Mouse (Mus musculus): ENCODE results near the gene Ptprk. TPM values are rescaled to one million over a fixed set of nuclear protein-coding genes. Genes with fewer than 3 reads are reported as not detected.

The Ptprk gene
- total and polyA plus RNA-seq, 2 experiments from 2014 or later: 25.4 to 43.4 TPM

- H3K27me3 ChIP-seq (ENCODE audit: insufficient read depth, low read length): no peaks in the 10 kb centered on the region
- ATAC-seq (ENCODE audit: low FRiP score) (no peak), DNase-seq (ENCODE audit: low spot score) (no peak)
- no peak overlapping the region for H3K27ac ChIP-seq (ENCODE audit: low read depth, low read length)
- no peaks in the 10 kb centered on the region for H3K36me3 ChIP-seq (ENCODE audit: insufficient read depth, low read length)
- no peaks in the 10 kb centered on the region for H3K4me1 ChIP-seq (ENCODE audit: insufficient read depth, low read length)
- no peak overlapping the region for H3K9ac ChIP-seq (replicated peaks; ENCODE audit: low read length, poor library complexity, severe bottlenecking)
- H3K4me3 ChIP-seq (ENCODE audit: low read depth, low read length): no peak overlapping the region
- no peaks in the 10 kb centered on the region for H3K9me3 ChIP-seq (ENCODE audit: low read length)
- no peak overlapping the region for H3K4me2 ChIP-seq (ENCODE audit: low read depth, low read length, poor library complexity, severe bottlenecking)
- no peak for TF ChIP-seq CTCF (IDR thresholded peaks at IDR 0.05)
- WGBS: 86% methylated on average over 2 of the region's 2 CpGs
Measured at GRCm38 (mm10) chr10:28098923-28099322, 24.3 kb downstream of the Ptprk start.

GRCm38 (mm10) chr10:28103406-28103906 lies 28.8 kb downstream of the Ptprk start:
- no peaks in the 10 kb centered on the region for H3K27me3 ChIP-seq (ENCODE audit: insufficient read depth, low read length)
- H3K4me1 ChIP-seq (ENCODE audit: insufficient read depth, low read length): no peaks in the 10 kb centered on the region
- H3K36me3 ChIP-seq (ENCODE audit: insufficient read depth, low read length): no peaks in the 10 kb centered on the region
- H3K9ac ChIP-seq (replicated peaks; ENCODE audit: low read length, poor library complexity, severe bottlenecking): no peak overlapping the region
- no peak overlapping the region for H3K4me2 ChIP-seq (ENCODE audit: low read depth, low read length, poor library complexity, severe bottlenecking)
- WGBS: 92% methylated on average over 4 of the region's 4 CpGs
- DNase-seq (ENCODE audit: low spot score): no peak
- no peak overlapping the region for H3K4me3 ChIP-seq (ENCODE audit: low read depth, low read length)
- no peak for TF ChIP-seq CTCF (IDR thresholded peaks at IDR 0.05)
- H3K9me3 ChIP-seq (ENCODE audit: low read length): no peaks in the 10 kb centered on the region
- H3K27ac ChIP-seq (ENCODE audit: low read depth, low read length): no peak overlapping the region
- no peak for ATAC-seq (ENCODE audit: low FRiP score)

GRCm38 (mm10) chr10:28103924-28104323 lies 29.3 kb downstream of the Ptprk start:
- no peaks in the 10 kb centered on the region for H3K9me3 ChIP-seq (ENCODE audit: low read length)
- no peaks in the 10 kb centered on the region for H3K27me3 ChIP-seq (ENCODE audit: insufficient read depth, low read length)
- H3K4me1 ChIP-seq (ENCODE audit: insufficient read depth, low read length): no peaks in the 10 kb centered on the region
- no peak overlapping the region for H3K9ac ChIP-seq (replicated peaks; ENCODE audit: low read length, poor library complexity, severe bottlenecking)
- no peak for ATAC-seq (ENCODE audit: low FRiP score)
- 51% methylated on average over 2 of the region's 2 CpGs for WGBS
- H3K27ac ChIP-seq (ENCODE audit: low read depth, low read length): no peak overlapping the region
- no peak for DNase-seq (ENCODE audit: low spot score)
- no peak for TF ChIP-seq CTCF (IDR thresholded peaks at IDR 0.05)
- H3K4me2 ChIP-seq (ENCODE audit: low read depth, low read length, poor library complexity, severe bottlenecking): no peak overlapping the region
- no peak overlapping the region for H3K4me3 ChIP-seq (ENCODE audit: low read depth, low read length)
- H3K36me3 ChIP-seq (ENCODE audit: insufficient read depth, low read length): no peaks in the 10 kb centered on the region

- no peaks in the 10 kb centered on the region for H3K27me3 ChIP-seq (ENCODE audit: insufficient read depth, low read length)
- no peak for DNase-seq (ENCODE audit: low spot score)
- WGBS: 80% methylated on average over 6 of the region's 6 CpGs
- H3K27ac ChIP-seq (ENCODE audit: low read depth, low read length): no peak overlapping the region
- TF ChIP-seq CTCF (IDR thresholded peaks at IDR 0.05): no peak
- H3K9me3 ChIP-seq (ENCODE audit: low read length): no peaks in the 10 kb centered on the region
- no peaks in the 10 kb centered on the region for H3K36me3 ChIP-seq (ENCODE audit: insufficient read depth, low read length)
- H3K4me3 ChIP-seq (ENCODE audit: low read depth, low read length): no peak overlapping the region
- no peaks in the 10 kb centered on the region for H3K4me1 ChIP-seq (ENCODE audit: insufficient read depth, low read length)
- no peak overlapping the region for H3K9ac ChIP-seq (replicated peaks; ENCODE audit: low read length, poor library complexity, severe bottlenecking)
- ATAC-seq (ENCODE audit: low FRiP score): no peak; the same call in 1 of the 2 replicates
- H3K4me2 ChIP-seq (ENCODE audit: low read depth, low read length, poor library complexity, severe bottlenecking): no peak overlapping the region
Measured at GRCm38 (mm10) chr10:28105247-28105646, 30.6 kb downstream of the Ptprk start.

GRCm38 (mm10) chr10:28112826-28113589 lies 38.4 kb downstream of the Ptprk start:
- H3K4me3 ChIP-seq (ENCODE audit: low read depth, low read length): no peak overlapping the region
- H3K27me3 ChIP-seq (ENCODE audit: insufficient read depth, low read length): no peaks in the 10 kb centered on the region
- no peak overlapping the region for H3K27ac ChIP-seq (ENCODE audit: low read depth, low read length)
- no peak for DNase-seq (ENCODE audit: low spot score)
- no peaks in the 10 kb centered on the region for H3K9me3 ChIP-seq (ENCODE audit: low read length)
- H3K36me3 ChIP-seq (ENCODE audit: insufficient read depth, low read length): no peaks in the 10 kb centered on the region
- no peaks in the 10 kb centered on the region for H3K4me1 ChIP-seq (ENCODE audit: insufficient read depth, low read length)
- ATAC-seq (ENCODE audit: low FRiP score): no peak
- no peak for TF ChIP-seq CTCF (IDR thresholded peaks at IDR 0.05)
- H3K9ac ChIP-seq (replicated peaks; ENCODE audit: low read length, poor library complexity, severe bottlenecking): no peak overlapping the region
- 78% methylated on average over 8 of the region's 8 CpGs for WGBS
- no peak overlapping the region for H3K4me2 ChIP-seq (ENCODE audit: low read depth, low read length, poor library complexity, severe bottlenecking)

- WGBS: 74% methylated on average over 3 of the region's 3 CpGs
- no peak for DNase-seq (ENCODE audit: low spot score)
Measured at GRCm38 (mm10) chr10:28113879-28114278, 39.3 kb downstream of the Ptprk start.

More at GRCm38 (mm10) chr10:28113879-28114278, 39.3 kb downstream of the Ptprk start:
- no peak for ATAC-seq (ENCODE audit: low FRiP score)
- Histone ChIP-seq H3K9me3 (ENCODE audit: low read length) (no peaks in the 10 kb centered on the region), H3K27ac (ENCODE audit: low read depth, low read length) (no peak overlapping the region), H3K4me1 (ENCODE audit: insufficient read depth, low read length) (no peaks in the 10 kb centered on the region), H3K36me3 (ENCODE audit: insufficient read depth, low read length) (no peaks in the 10 kb centered on the region), H3K4me3 (ENCODE audit: low read depth, low read length) (no peak overlapping the region), H3K27me3 (ENCODE audit: insufficient read depth, low read length) (no peaks in the 10 kb centered on the region), H3K9ac (replicated peaks; ENCODE audit: low read length, poor library complexity, severe bottlenecking) (no peak overlapping the region), H3K4me2 (ENCODE audit: low read depth, low read length, poor library complexity, severe bottlenecking) (no peak overlapping the region)
- TF ChIP-seq CTCF (IDR thresholded peaks at IDR 0.05): no peak
